Mouse (Mus musculus) myocyte (in vitro differentiated cells): ENCODE measurements around the gene Araf.

Source experiments
- MAX ChIP-seq: IDR thresholded peaks from one replicate; pipeline ENCODE4 v1.6.1; 2011; ENCODE audit warnings: low read depth, mild to moderate bottlenecking, control low read depth
- POLR2AphosphoS2 ChIP-seq: IDR thresholded peaks from one replicate; pipeline ENCODE4 v1.6.1; 2011; ENCODE audit warnings: low read depth, control low read depth; ENCODE audit not compliant: insufficient read length

- TF ChIP-seq MAX, result no peak
- TF ChIP-seq POLR2AphosphoS2, result no peak
Measured at GRCm38 (mm10) chrX:20875241-20875640, 77.6 kb downstream of the Araf start.
